Mouse (Mus musculus) heart, adult 18-20 months (tissue): ENCODE data around the gene Crip1. TPM values are rescaled to one million over a fixed set of nuclear protein-coding genes. Genes with fewer than 3 reads are reported as not detected.

Experiments
- DNase-seq, 2 experiments: peaks; one replicate each; pipeline ENCODE4 v3.0.0; 2021 to 2022; ENCODE audit warnings: mixed read lengths in 1 of 2
- total RNA-seq, 2 experiments: library from RNA; stranded (reverse); gene quantifications; 2 replicates each; pipeline ENCODE4 v1.2.3; 2021

The Crip1 gene
- total RNA-seq, 2 experiments from 2014 or later: 191 to 201 TPM

DNA sequence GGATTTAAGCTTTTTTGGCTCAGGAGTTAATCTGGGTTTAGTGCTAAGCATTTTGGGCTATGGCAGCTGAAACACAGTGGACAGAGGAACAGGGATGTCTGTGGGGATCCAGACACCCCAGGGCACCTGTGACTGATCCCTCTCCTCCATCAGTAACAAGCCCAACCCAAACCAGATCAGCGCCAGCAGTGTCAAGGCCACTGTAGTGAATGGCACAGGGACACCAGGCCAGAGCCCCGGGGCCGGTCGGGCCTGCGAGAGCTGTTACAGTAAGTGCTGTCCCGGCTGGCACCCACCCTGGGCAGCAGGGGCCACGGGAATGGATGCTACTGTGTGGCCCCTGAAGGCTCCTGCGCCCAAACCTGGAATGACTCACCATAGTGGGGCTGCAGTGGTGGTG lies 15.4 kb upstream of the Crip1 start:
- no peak for DNase-seq

DNA sequence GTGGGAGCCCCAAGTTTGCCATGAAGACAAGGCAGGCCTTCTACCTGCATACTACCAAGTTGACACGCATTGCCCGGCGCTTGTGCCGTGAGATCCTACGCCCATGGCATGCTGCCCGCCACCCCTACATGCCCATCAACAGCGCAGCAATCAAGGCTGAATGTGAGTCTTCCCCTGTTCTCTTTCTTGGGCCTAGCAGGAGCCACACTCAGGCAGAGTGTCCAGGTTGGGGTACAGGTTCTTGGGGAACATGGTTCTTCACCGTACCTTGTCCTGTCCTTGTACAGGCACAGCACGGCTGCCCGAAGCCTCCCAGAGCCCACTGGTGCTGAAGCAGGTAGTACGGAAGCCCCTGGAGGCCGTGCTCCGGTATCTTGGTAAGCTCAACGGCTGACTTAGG lies 14.5 kb upstream of the Crip1 start:
- DNase-seq: no peak

DNA sequence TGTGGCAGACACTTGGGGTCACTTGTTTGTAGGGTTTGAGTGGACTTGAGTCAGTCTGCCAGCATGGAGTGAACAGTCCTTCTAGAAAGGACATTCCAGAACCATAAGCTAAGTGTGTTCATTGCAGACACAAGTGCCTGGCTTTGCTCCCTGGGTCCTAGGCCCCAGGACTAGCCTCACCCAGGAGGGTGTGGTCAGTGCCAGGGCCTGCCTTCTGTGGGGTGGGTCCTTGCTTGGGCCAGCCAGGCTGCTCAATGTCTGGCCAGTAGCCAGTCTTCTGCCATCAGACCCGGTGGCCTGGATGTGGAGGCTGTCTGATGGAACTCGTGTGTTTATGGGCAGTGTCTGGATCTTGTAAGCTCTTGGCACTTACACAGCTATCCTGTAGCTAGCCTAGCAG lies 13.5 kb upstream of the Crip1 start:
- peak; percentile 87 to 95 for DNase-seq

DNA sequence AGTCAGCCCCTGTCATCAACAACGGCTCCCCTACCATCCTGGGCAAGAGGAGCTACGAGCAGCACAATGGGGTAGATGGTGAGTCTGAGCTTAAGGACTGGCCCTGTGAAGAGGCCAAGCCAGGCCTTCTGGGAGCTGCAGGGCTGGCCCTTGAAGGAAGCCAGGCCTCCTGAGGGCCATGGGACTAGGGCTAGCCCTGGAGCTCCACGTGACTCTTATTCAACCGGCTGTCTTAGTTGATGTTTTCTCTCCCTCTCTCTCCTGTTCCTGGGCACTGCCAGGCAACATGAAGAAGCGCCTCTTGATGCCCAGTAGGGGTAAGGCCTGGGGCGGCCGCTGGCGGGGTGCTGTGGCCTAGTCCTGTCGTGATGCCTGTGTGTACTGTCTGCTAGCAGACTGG lies 12.9 kb upstream of the Crip1 start:
- DNase-seq: peak in 1 of 2 experiments; percentile 47

DNA sequence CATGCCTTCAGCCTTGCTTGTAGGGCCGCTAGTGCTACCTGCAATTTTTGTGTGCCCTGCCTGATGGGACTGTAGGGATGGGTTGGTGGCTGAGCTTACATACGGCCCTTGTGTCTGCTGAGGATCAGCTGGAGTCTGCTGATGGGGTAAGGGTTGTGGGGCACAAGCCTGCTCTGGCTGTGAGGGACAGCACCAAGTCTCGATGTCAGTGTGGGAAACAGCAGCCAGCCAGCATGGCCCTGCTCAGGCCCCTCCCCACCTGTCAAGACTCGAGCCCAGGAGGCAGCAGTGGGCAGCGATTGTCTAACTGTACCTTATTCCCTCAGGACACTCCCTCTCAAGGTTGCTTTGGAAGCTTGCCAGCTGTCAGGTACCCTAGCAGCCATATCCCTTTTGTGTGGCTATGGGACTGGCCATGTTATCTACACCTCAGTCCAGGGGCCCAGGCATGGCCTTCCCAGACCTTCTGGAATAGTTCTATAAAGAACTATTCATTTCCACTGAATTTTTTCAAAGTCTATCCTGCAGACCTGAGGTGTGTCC lies 12.2 kb upstream of the Crip1 start:
- DNase-seq: peak in 1 of 2 experiments; percentile 25

DNA sequence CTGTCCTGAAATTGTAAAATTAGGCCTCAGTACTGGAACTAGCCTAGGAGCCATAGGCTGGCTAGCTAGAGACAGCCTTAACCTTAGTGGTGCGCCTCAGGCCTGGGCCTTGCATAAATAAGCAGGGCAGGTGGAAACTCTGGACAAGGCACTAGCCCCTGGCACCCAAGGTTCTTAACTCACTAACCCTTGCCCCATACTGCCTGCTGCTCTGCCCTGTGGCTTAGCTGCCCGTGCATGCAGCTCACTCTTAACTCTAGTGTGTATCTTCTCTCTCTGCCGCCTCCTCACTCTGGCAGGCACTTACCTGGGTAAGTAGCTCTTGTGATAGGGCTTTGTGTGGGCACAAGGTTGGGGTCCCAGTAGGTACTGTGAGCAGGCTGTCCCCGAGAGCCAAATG lies 11.6 kb upstream of the Crip1 start:
- DNase-seq: no peak

DNA sequence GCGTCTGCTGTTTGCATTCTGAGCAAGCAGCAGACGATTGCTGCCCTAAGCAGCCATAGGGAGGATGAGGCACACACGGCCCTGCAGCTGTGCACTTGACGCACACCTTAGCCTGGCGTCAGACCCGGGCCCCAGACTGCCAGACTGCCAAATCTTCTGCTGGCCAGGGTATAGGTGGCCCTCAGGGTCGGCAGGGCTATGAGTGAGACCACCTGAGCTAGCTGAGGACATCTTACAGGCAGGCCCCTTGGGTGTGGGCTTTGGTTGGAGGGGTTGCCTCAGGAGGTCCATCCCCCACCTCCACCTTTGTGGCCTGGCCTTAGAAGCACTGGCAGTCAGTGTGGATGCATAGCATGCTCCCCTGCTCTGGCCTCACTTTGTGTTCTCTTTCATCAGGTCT lies 10.7 kb upstream of the Crip1 start:
- no peak for DNase-seq

DNA sequence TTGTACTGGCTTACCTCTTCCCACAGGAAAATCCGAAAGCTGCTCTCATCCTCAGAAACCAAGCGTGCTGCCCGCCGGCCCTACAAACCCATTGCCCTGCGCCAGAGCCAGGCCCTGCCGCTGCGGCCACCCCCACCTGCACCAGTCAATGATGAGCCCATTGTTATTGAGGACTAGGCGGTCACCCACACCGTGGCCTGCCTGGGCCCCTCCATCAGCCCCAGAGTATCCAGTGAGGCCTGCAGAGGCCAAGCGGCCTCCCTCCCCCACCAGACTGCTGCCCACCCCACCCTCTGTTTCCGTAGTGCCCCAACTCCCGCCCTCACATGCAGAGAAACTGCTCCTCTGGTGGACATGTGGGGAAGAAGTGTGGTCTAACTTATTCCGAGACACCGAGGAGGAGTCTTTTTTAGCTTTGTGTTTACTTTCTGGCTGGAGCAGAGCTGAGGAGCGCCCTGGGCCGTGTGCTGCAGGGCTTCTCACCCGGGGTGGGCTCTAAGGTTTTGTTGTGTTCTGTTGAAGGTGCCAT lies 9.6 kb upstream of the Crip1 start:
- no peak for DNase-seq

DNA sequence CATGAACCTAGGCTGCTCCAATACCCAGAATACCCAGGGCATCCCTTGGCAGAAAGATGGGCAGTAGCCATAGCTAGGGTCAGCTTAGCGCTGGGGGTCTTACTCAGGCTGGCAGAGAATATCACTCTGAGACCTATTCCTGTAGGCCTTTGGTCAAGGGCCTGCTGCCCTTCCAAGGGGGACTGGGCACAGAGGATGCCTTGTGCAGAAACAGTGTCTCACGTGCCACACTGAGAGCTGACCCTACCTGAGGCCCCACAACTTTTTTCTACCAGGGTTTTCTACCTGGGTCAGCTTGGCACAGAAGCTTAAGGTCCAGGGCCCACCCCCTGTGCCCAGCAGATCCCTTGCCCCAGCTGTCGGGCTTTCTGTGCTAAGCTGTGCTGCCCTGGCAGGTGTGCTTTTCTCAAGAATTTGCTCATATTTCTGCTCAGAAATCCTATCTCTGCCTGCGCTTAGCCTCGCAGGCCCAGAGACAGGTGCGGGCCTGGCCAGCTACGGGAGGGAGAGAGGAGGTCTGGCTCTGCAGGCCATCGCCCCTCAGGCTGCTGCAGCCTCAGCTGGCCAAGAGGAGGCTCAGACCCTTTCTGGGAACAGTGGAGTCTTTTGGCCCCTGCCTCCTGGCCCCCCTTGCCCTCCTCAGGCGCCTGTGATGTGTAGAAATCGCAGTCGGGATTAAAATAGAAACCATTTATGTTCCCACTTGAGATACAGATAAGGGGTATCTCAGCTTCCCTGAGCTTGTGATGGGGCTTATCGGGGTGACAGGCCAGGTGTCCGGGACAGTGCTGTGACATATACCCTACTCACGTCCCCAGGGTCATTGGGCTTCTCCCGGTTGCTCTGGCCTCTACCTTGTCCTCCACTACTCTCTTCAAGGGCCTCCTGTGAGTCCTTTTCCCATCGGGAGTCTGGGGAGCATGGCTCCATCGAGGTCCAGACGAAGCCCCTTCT lies 8.6 kb upstream of the Crip1 start:
- peak; percentile 69 to 83 for DNase-seq

DNA sequence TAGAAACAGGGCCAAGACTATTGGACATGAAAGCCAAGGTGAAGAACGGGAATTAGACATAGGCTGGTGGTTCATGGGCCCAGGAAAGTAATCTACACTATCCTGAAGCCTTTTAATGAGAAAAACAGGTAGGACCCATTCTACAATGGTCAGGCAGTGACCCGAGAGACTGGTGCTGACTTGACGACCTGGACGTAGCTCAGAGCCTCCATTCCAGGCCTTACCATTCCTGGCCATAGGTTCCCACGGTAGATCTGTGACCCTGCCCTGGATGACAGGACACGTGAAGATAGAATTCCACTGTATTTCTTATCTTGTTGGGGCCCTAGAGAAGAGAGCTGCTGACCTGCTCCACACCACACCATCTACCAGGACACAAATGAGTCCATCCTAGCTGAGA lies 7.8 kb upstream of the Crip1 start:
- DNase-seq: peak in 1 of 2 experiments; percentile 34

DNA sequence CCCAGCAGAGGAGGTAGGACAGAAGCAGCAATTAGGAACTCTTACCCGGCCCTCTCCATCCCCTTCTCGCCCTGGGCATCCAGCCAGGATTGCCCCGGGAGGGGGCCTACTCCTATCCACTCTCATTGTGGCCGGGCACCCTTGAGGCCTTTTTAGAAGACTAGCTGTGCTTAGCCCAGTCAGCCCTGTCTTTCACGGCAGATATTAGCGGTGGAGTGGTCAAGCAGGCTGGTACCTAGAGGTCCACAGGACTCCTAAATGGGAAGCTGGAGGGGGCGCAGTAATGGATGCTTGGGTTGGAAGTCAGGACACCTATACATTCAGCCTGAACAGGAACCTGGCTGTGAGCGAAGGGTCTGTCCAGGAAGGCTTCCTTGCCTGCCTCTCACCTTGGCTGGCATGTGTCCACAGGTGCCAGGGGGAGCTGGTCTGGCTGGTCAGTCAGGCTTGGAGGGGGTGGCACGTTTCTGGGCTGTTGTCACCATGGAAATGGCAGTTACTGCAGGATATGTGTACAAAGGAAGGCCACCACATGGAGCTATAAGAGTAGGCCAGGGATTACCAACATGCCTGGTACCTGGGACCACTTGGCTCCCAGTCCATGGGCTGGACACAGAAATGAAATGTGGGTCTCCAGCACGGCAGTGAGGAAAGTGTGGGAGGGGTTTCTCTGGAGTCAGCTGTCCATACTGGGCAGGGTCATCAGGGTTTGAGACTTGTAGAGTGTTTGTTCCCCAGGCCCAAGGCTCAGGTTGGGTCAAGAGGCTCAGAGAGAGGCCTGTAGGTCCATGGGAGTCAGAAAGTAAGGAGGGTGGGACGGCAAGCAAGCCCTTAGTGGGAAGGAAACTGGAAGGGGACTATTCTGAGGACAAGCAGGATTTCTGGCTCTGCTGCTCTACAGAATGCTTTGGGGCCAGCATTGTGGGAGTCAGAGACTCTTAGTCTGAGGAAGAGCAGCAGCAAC lies 6.9 kb upstream of the Crip1 start:
- DNase-seq: peak; percentile 35 to 53

DNA sequence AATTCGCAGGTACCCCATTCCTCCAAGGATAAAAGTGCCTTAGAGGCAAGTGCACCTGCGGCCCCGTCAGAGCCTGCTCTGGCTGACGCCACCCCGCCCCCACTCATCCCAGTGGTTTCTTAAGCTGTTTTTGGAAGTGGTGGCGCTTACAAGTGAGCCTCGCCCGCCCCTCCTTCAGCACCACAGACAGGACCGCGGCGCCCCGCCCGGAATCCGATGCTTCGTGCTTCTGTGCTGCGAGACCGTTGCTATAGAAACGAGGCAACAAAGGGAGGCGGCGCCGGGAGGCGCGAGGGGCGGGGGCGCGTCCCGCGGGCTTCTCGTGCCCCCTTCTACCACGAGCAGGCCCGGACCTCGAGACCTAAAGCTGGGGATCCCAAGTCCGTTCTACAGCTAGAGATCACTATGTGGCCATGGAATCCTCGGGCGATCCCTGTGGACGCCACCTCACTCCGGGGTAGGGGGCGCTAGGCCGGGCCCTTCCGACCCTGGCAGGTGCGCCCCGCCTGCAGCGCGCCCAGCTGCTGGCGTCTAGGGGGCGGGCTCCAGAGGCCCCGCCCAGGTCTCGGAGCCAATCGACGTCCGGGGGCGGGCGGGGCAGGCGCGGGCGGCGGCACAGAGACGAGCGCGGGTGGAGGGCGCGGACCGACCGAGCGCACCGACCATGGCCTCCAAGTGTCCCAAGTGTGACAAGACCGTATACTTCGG lies 6.1 kb upstream of the Crip1 start, which contains the start of gene Crip2:
TSS of gene Crip2 (plus strand) at position 329 of the 708 bp plus-strand sequence.
- DNase-seq: peak; percentile 94 to 96

DNA sequence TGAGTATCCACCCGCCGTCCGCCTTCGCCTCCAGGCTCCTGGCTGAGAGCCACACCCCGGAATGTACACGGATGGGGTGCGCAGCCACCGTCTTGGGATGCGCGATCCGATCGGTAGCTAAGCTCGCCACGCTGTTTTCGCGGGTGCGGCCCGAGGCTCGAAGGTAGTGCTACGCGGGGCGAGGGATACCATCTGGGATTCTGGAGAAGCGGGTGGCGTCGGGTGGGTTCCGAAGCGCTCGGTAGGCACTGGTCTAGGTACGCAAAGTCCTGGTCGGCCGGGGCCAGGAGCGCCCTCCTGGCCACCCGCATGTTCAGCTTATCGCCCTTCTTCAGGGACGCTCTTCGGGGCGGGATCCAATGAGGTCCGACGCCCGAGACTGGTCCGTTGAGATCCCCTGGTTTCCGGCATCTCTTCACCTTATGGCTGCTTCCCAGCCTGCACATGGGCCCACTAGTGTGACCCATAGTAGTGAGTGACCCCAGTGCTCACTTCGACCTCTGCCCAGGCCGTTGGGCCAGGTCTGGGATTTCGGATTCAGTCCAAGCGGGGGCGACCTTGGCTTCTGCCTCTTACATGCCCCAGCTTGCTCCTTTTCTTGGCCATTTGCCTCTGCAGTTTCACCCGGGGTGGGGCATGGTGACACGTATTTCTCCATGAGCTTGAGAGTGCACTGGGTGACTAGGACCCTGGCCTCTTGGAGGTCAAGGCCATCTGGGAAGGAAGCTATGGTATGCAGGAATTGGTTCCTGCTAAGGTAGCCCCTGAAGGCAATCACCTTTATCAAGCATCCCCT lies 5.3 kb upstream of the Crip1 start:
- peak; percentile 83 to 86 for DNase-seq

DNA sequence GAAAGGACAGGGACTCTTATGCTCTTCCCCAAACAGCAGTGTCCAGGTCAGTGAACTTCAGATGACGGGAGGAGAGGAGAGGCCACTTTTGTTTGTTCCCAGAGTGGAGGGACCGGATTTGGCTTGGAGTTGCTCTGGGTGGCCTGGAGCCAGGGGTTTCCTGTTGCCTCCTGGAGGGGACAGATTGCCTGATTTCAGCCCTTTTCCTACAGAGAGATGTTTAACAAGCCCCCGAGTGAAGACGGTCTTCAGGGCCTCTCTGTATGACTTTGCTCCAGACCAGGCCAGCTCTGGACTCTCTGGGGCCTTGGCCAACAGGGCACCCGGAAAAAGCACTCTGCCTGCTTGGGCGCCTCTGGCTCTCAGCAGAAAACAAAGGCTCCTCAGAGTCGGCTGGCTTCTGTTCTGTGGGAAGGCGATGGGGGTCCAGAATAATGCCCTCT lies 4.6 kb upstream of the Crip1 start:
- DNase-seq: peak; percentile 86 to 89

DNA sequence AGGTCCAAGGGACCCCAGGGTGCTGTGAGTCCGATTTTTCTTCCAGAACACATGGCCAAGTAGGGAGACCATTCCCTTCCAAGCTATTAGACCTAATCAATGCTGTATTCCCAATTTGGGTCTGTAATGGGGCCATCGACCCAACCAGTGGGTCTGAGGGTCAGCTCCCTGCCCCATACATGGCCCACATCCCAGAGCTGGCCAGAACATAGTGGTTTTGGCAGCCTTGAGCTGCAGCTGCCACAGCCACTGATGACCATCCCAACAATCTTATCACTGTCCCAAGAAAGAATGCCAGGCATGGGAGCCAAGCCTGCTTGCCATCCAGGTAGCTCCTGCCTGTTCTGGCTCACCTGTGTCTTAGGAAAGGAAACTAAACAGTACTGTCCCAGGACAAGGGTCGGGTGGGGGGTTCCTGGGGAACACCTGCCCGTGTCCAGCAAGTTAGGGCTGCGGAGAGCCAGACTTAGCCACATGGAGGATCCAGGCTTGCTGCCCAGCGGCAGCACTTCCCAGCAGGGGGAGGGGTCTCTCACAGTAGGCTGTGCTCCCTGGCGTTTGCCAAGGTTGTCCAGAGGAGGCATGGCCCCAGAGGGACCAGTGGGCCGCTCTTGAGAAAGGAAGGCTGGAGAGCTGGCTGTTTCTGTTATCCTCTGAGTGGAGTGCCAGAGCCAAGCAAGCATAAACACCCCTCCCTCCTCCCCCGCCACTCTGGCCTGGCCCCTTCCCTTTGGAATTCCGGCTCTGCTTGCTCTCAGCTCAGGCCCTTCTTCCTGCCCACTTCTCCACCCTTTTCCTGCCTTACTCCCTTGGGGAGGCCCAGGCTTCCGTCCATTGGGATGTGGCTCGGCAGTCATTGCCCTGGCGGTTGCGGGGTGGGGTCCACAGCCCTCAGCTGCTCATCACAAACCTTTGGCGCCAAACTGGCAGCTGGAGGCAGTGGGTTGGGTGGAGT lies 3.8 kb upstream of the Crip1 start:
- DNase-seq: peak; percentile 92 to 97

DNA sequence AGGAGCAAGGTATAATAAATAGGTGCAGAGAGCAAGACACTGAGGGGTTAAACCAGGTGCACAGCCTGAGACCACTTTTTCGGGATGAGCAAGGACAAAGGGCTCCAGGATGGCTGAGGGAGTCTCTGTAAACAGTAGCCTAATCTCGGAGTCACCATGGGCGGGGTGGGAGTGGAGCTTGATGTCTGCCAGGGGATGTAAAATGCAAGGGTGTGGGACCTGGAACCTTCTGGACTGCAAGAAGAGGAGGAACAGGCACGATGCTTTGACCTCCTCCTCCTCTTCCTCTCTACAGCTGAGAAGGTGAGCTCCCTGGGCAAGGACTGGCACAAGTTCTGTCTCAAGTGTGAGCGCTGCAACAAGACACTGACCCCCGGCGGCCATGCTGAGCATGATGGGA lies 3.0 kb upstream of the Crip1 start:
- peak; percentile 76 to 78 for DNase-seq

DNA sequence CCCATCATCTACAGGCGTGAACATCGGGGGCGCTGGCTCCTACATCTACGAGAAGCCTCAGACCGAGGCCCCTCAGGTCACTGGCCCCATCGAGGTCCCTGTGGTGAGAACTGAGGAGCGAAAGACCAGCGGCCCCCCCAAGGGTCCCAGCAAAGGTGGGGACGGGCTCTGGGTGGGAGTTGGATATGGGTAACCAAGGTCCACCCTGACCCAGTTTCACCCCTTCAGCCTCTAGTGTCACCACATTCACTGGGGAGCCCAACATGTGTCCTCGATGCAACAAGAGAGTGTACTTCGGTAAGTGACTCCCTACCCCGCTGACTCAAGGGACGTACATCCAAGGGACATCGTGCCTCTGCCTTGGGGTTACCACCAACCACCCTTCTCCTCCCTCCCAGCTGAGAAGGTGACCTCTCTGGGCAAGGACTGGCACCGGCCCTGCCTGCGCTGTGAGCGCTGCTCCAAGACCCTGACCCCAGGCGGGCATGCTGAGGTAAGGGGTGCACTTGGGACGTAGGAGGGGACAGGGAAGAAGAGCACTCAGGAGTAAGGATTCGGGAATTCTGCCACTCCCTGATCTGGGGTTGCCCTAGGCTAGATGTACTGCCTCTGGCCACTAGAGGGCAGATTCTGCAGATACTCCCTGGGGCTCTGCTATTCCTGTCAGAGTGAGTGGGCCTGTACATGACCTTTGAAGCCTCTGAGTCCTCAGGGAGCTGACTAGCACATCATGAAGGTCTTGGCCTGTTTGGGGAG lies 1.9 kb upstream of the Crip1 start:
- DNase-seq: peak; percentile 76 to 77

DNA sequence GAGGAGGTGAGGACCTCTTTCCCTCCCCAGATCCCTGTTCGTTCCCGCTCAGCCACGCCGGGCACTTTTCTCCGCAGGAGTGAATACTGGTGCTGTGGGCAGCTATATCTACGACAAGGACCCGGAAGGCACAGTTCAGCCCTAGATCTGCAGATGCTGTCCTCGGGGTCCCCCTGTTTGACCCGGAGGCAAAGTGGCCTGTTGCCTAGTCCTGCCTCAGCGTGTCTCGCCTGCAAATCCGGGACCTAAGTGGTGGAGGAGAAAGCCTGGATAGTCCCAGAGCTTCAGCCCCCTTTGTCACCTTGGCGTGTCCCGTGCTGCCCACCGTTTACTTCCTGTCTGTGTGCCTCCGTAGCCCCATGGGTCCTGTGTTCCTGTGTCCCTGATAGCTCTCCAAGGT lies 1.2 kb upstream of the Crip1 start:
- DNase-seq: no peak

DNA sequence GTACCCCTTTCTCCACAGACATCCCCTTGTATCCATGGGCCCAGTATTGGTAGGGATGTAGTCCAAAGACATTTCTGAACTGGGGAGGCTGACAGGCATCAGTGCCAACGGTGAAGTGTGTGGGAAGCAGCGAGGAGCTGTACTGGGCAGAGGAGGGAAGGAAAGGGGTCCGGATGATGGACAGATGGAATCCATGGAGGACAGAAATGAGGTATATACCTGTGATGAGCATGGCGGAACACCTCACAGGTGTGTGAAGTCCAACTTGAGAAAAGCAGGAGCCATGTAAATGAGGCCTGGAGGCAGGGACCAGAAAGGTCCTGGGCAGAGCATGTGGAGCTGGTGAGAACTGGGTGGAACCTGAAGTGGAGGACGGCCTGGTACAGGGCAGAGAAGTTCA lies 525 bp upstream of the Crip1 start:
- DNase-seq: no peak
